In genomic region chr6:108212881-108213295, GRCm38 (mm10) we compare ENCODE assay signal across 8 mouse cellular contexts. TPM values are rescaled to one million over a fixed set of nuclear protein-coding genes. Genes with fewer than 3 reads are reported as not detected.
DNase-seq lines count a peak whose midpoint lies in the region; ATAC-seq and TF ChIP-seq lines count a peak whose summit lies in the region.

Gene Itpr1 (plus strand): TSS chr6:108213096.

- intact Hi-C loops in heart, adult 2 months (cut with DNase I): loop anchor here (2.0 to 5.0 kb wide), 4 partner anchors 28 to 449 kb away; partner anchors contain the start of genes Bhlhe40 and Sumf1

- peak within 1 kb of the TSS; percentile 77 for H3K9ac ChIP-seq in embryonic facial prominence, embryonic 14.5 days (ENCODE audit: low read depth, low read length)
- peak within 1 kb of the TSS; percentile 87 for H3K9ac ChIP-seq in heart, adult 2 months (ENCODE audit: low read depth, low read length)
- H3K9ac ChIP-seq in limb, embryonic 13.5 days: peak within 1 kb of the TSS; percentile 76
- H3K9ac ChIP-seq in midbrain, embryonic 16.5 days (ENCODE audit: low read depth, low read length): peak within 1 kb of the TSS; percentile 69

- ATAC-seq in embryonic facial prominence, embryonic 14.5 days (ENCODE audit: low read depth): peak; percentile 100
- peak; percentile 100 for ATAC-seq in limb, embryonic 13.5 days (ENCODE audit: low FRiP score, low read depth)
- peak; percentile 100 for ATAC-seq in midbrain, embryonic 16.5 days

- H3K4me2 ChIP-seq in embryonic facial prominence, embryonic 14.5 days (ENCODE audit: low read depth, low read length): peak within 1 kb of the TSS; percentile 80
- peak within 1 kb of the TSS; percentile 82 for H3K4me2 ChIP-seq in limb, embryonic 13.5 days (replicated peaks)
- peak within 1 kb of the TSS; percentile 98 for H3K4me2 ChIP-seq in midbrain, embryonic 16.5 days (ENCODE audit: low read length)

- peaks cover 2% of the 10 kb centered on the region for H3K79me2 ChIP-seq in heart, adult 2 months (replicated peaks; ENCODE audit: control insufficient read depth, insufficient read depth, low read length)

- H3K4me1 ChIP-seq in embryonic facial prominence, embryonic 14.5 days (ENCODE audit: control insufficient read depth, insufficient read depth, low read length): peaks cover 24% of the 10 kb centered on the region
- peaks cover 8% of the 10 kb centered on the region for H3K4me1 ChIP-seq in heart, adult 2 months (ENCODE audit: control insufficient read depth, insufficient read depth, low read length)
- peaks cover 23% of the 10 kb centered on the region for H3K4me1 ChIP-seq in limb, embryonic 13.5 days
- H3K4me1 ChIP-seq in midbrain, embryonic 16.5 days (ENCODE audit: control insufficient read depth, insufficient read depth, low read length): peaks cover 10% of the 10 kb centered on the region; the same call in 1 of the 2 replicates

- no peaks in the 10 kb centered on the region for H3K27me3 ChIP-seq in embryonic facial prominence, embryonic 14.5 days (replicated peaks; ENCODE audit: control insufficient read depth, insufficient read depth, low read length)
- no peaks in the 10 kb centered on the region for H3K27me3 ChIP-seq in heart, adult 2 months (ENCODE audit: control insufficient read depth, insufficient read depth, low read length)
- H3K27me3 ChIP-seq in limb, embryonic 13.5 days: no peaks in the 10 kb centered on the region
- H3K27me3 ChIP-seq in midbrain, embryonic 16.5 days (ENCODE audit: control insufficient read depth, insufficient read depth, low read depth, low read length): no peaks in the 10 kb centered on the region

- peak; percentile 92 for TF ChIP-seq EP300 in heart, adult 2 months (IDR thresholded peaks at IDR 0.05; ENCODE audit: insufficient read depth, low read depth, low read length)

- peak within 1 kb of the TSS; percentile 76 for H3K27ac ChIP-seq in embryonic facial prominence, embryonic 14.5 days (replicated peaks; ENCODE audit: low read depth, low read length)
- peak within 1 kb of the TSS; percentile 87 for H3K27ac ChIP-seq in heart, adult 2 months
- peak within 1 kb of the TSS; percentile 61 for H3K27ac ChIP-seq in limb, embryonic 13.5 days
- H3K27ac ChIP-seq in midbrain, embryonic 16.5 days (ENCODE audit: low read length): no peak within 1 kb of the TSS

- 1% methylated on average over 14 of the region's 27 CpGs for WGBS in embryonic facial prominence, embryonic 14.5 days
- WGBS in heart, adult 2 months: under 1% methylated on average over 27 of the region's 27 CpGs
- 0% methylated on average over 27 of the region's 27 CpGs for WGBS in limb, embryonic 13.5 days
- under 1% methylated on average over 25 of the region's 27 CpGs for WGBS in midbrain, embryonic 16.5 days

- no peaks in the 10 kb centered on the region for H3K36me3 ChIP-seq in embryonic facial prominence, embryonic 14.5 days (ENCODE audit: control insufficient read depth, insufficient read depth, low read length)
- peaks cover 17% of the 10 kb centered on the region for H3K36me3 ChIP-seq in heart, adult 2 months (ENCODE audit: control insufficient read depth, insufficient read depth, low read length)
- no peaks in the 10 kb centered on the region for H3K36me3 ChIP-seq in limb, embryonic 13.5 days
- no peaks in the 10 kb centered on the region for H3K36me3 ChIP-seq in midbrain, embryonic 16.5 days (ENCODE audit: control insufficient read depth, insufficient read depth, low read length)

- no peaks in the 10 kb centered on the region for H3K9me3 ChIP-seq in embryonic facial prominence, embryonic 14.5 days (ENCODE audit: control insufficient read depth, low read length)
- no peaks in the 10 kb centered on the region for H3K9me3 ChIP-seq in limb, embryonic 13.5 days
- H3K9me3 ChIP-seq in midbrain, embryonic 16.5 days (replicated peaks; ENCODE audit: control insufficient read depth, low read length, poor library complexity, severe bottlenecking): no peaks in the 10 kb centered on the region

- TF ChIP-seq POLR2A in heart, adult 2 months (IDR thresholded peaks at IDR 0.05; ENCODE audit: insufficient read depth, low read depth, low read length): peak; percentile 100

- no peak for TF ChIP-seq CTCF in heart, adult 2 months (IDR thresholded peaks at IDR 0.05)

- peak; percentile 100 for DNase-seq in 3T3-L1 (ENCODE audit: low read depth, low spot score)
- DNase-seq in adrenal gland, postnatal 4 days (ENCODE audit: low spot score in 2 of 2): peak; percentile 89 to 96
- peak; percentile 99 for DNase-seq in embryonic facial prominence, embryonic 14.5 days (ENCODE audit: low spot score)
- peak; percentile 97 to 98 for DNase-seq in heart, adult 2 months
- DNase-seq in kidney, adult 8-10 months: peak; percentile 99
- DNase-seq in spleen, postnatal 10 days (ENCODE audit: low spot score in 2 of 2): peak; percentile 87 to 95

- peak within 1 kb of the TSS; percentile 80 for H3K4me3 ChIP-seq in embryonic facial prominence, embryonic 14.5 days (ENCODE audit: low read depth, low read length)
- peak within 1 kb of the TSS; percentile 94 for H3K4me3 ChIP-seq in heart, adult 2 months
- H3K4me3 ChIP-seq in limb, embryonic 13.5 days: peak within 1 kb of the TSS; percentile 77
- peak within 1 kb of the TSS; percentile 77 for H3K4me3 ChIP-seq in midbrain, embryonic 16.5 days (ENCODE audit: low read depth, low read length)

RNA-seq across cellular contexts. Expression of gene Itpr1, which starts in this region (rescaled TPM):
- 100 to 1,000 TPM; 106 to 129 TPM for total RNA-seq in adrenal gland, postnatal 4 days (2021)
- polyA plus RNA-seq in embryonic facial prominence, embryonic 14.5 days (2014; fragmentation: Nextera tagmentation; extraction: Ambion mirVana): 9.1 and 11.2 TPM in 2 replicates
- total RNA-seq in heart, adult 2 months (2021): 10 to 100 TPM; 37.9 to 47.6 TPM
- 14.0 and 32.8 TPM in 2 replicates for polyA plus RNA-seq in heart, adult 2 months (2012; rRNA removed)
- polyA plus RNA-seq in limb, embryonic 13.5 days (2015; fragmentation: Nextera tagmentation; extraction: Ambion mirVana): 9.4 and 10.8 TPM in 2 replicates
- polyA plus RNA-seq in midbrain, embryonic 16.5 days (2015; fragmentation: Nextera tagmentation; extraction: Ambion mirVana): 4.2 and 4.5 TPM in 2 replicates
